Mouse (Mus musculus) G1E (cell line): ENCODE results near the gene Cadm1.

Experiments used
- CTCF ChIP-seq: IDR thresholded peaks from 2 replicates; pipeline ENCODE4 v1.5.1; 2012; ENCODE audit warnings: low read depth, low read length, inconsistent platforms, mixed read lengths
- TAL1 ChIP-seq: conservative IDR thresholded peaks from 2 replicates; pipeline ENCODE4 v1.6.1; 2012; ENCODE audit warnings: low read depth, low read length, inconsistent platforms, mixed read lengths

DNA sequence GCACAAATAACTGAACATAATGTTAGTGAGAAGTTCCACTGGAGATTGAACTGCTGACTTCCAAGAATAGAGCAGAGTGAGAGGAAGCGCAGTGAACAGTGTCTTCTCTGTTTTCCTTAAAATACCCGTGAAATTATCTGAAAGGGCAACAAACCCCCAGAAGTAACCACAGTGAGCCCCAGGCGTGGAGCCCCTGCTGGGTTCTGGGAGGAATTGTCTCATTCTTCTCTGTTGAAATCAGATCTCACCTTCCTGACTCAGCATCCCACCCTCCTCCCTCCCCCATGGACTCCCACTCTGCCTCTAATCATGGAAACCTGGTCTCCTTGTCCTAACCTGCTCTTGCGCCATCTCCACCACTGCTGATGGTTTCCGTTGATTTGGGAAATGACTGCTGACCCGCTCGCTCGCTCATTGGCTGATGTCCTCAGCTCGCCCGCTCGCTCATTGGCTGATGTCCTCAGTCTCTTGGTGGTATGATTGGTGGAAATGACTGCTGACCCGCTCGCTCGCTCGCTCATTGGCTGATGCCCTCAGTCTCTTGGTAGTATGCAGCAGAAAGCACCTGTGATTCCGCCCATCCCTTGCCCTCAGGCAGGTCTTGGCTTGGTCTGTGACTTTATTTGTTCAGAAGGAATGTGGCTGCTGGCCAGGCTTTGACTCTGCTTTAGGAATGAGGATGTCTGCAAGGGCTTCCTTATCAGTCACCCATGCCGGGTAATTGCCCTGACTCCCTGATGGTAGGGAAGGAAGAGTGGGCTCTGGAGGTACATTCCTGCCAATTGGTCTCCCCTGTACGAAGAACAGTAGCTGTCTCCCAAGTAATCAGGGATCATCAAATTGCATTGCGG lies 173.3 kb downstream of the Cadm1 start:
- TF ChIP-seq TAL1: no peak
- TF ChIP-seq CTCF: no peak
